Mouse (Mus musculus) left cerebral cortex, postnatal 25 days (tissue): Measurements from ENCODE around the gene Prim2. TPM values are rescaled to one million over a fixed set of nuclear protein-coding genes. Genes with fewer than 3 reads are reported as not detected.

ENCODE experiments used
- DNase-seq, 2 experiments: peaks; one replicate each; pipeline ENCODE4 v3.0.0; 2022; ENCODE audit warnings: low spot score in 2 of 2, mixed read lengths in 1 of 2
- intact Hi-C: fragments of 180-260 bp; cut with DNase I; formaldehyde crosslinking; loops from one replicate; pipeline ENCODE4 v1.15.1; 2025
- total RNA-seq, 2 experiments: library from RNA; stranded (reverse); gene quantifications; 2 replicates each; pipeline ENCODE4 v1.2.3; 2021

The Prim2 gene
- total RNA-seq, 2 experiments from 2014 or later: 5.7 to 6.0 TPM

DNA sequence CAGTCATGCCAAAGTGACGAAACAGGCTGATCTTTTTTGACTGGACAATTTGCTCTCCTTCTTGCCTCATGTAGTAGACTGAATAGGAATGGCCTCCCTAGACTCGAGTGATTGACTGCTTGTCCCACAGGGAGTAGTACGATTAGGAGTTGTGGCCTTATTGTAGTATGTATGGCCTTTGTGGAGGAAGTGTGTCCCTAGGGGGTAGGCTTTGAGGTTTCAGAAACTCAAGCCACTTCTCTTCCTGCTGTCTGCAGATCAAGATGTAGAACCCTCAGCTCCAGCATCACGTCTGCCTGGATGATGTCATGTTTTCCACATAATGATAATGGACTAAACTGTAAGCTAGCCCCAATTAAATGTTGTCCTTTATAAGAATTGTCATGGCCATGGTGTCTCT, 222.4 kb downstream of the Prim2 start:
- intact Hi-C loops: no loop called here
- no peak for DNase-seq

DNA sequence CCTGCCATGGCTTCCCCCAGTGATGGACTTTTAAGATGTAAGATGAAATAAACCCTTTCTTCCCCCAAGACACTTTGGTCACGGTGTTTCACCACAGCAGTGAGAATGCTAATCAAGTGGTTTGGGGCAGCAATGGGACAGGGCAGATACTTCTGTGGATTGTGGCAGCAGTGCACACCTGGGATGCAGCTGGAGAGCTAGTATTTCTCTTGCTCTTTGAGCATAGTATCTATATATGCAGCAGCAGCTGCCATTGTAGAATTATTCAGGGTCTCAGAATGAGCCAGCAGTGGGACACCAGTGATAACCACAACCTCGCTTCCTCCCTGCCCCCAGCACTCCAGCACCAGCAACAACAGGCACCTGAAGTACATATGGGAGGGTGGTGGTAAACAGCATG, 233.4 kb downstream of the Prim2 start:
- intact Hi-C loops: no loop called here
- DNase-seq: no peak

Other genes with a start within 250 kb of the Prim2 start
- gene Rab23, start 50.1 kb upstream of the Prim2 start, total RNA-seq: 10 to 100 TPM; 27.2 to 31.4 TPM
- gene Bag2, start 88.0 kb upstream of the Prim2 start, total RNA-seq: 10 to 100 TPM; 12.5 to 14.1 TPM
- gene Zfp451, start 144.8 kb upstream of the Prim2 start, total RNA-seq: 10 to 100 TPM; 58.0 to 65.7 TPM
- 100 to 1,000 TPM; 123 to 127 TPM for gene Bend6, start 238.0 kb upstream of the Prim2 start, total RNA-seq
- 100 to 1,000 TPM; 237 to 263 TPM for gene Dst, start 238.4 kb upstream of the Prim2 start, total RNA-seq